Comparison of ENCODE assay signal across 17 mouse cellular contexts in genomic region chr14:46305267-46305666, GRCm38 (mm10).
A peak's percentile ranks its signal among the peaks of the same experiment; 100 is the strongest.
DNase-seq lines count a peak whose midpoint lies in the region; ATAC-seq and TF ChIP-seq lines count a peak whose summit lies in the region.
"Had no signal": no experiment of that assay in that cellular context is flagged by ENCODE, and none has a peak within 500 bp of the region (broad histone marks: within the 10 kb centered on the region; RNA-seq: fewer than 3 reads in every experiment).

No protein-coding gene starts in this region.

- no peak overlapping the region for H3K4me3 ChIP-seq in lung, embryonic 16.5 days (ENCODE audit: low read length)
- no peak overlapping the region for H3K4me3 ChIP-seq in lung, adult 2 months (replicated peaks; ENCODE audit: extremely low read depth, low read depth, low read length)
- H3K4me3 ChIP-seq: erythroblast, embryonic 14.5 days; hindbrain, embryonic 13.5 days; intestine, embryonic 15.5 days; liver, embryonic 12.5 days; midbrain, embryonic 15.5 days had no signal

- DNase-seq in frontal cortex, postnatal 36 days (ENCODE audit: low spot score in 2 of 2): peak; percentile 6 to 31
- DNase-seq in frontal cortex, postnatal 25 days (ENCODE audit: low spot score in 2 of 2): no peak
- DNase-seq in kidney, postnatal 10 days: peak; percentile 28
- DNase-seq in kidney, postnatal 36 days: no peak
- no peak for DNase-seq in lung, adult 2 months
- peak; percentile 26 for DNase-seq in brain, adult 2 months (ENCODE audit: low read depth, low spot score)
- no peak for DNase-seq in urinary bladder, postnatal 14 days (ENCODE audit: low spot score)
- DNase-seq: adrenal gland, postnatal 36 days; forebrain, postnatal 0 days; left cerebral cortex, postnatal 4 days; thymus, adult 18-20 months had no signal

- no peak overlapping the region for H3K9ac ChIP-seq in lung, embryonic 16.5 days (ENCODE audit: low read length)
- H3K9ac ChIP-seq: forebrain, postnatal 0 days; hindbrain, embryonic 13.5 days; intestine, embryonic 15.5 days; liver, embryonic 12.5 days; midbrain, embryonic 15.5 days had no signal

- H3K36me3 ChIP-seq in lung, embryonic 16.5 days (ENCODE audit: control insufficient read depth, insufficient read depth, low read length): no peaks in the 10 kb centered on the region
- H3K36me3 ChIP-seq: hindbrain, embryonic 13.5 days; intestine, embryonic 15.5 days; liver, embryonic 12.5 days; midbrain, embryonic 15.5 days had no signal

- no peak for TF ChIP-seq CTCF in lung, adult 2 months (IDR thresholded peaks at IDR 0.05; ENCODE audit: insufficient read depth, low read length)

- 48% methylated on average over 4 of the region's 4 CpGs for WGBS in lung, embryonic 16.5 days
- 45% methylated on average over 4 of the region's 4 CpGs for WGBS in lung, adult 2 months

- H3K9me3 ChIP-seq in lung, embryonic 16.5 days (ENCODE audit: control insufficient read depth, low read length): no peaks in the 10 kb centered on the region
- H3K9me3 ChIP-seq: hindbrain, embryonic 13.5 days; intestine, embryonic 15.5 days; liver, embryonic 12.5 days; midbrain, embryonic 15.5 days had no signal

- ATAC-seq in lung, embryonic 16.5 days (ENCODE audit: low read depth): peak; percentile 73; the same call in 1 of the 2 replicates
- ATAC-seq: forebrain, postnatal 0 days; intestine, embryonic 15.5 days; liver, embryonic 12.5 days; midbrain, embryonic 15.5 days had no signal

- H3K27me3 ChIP-seq in lung, embryonic 16.5 days (ENCODE audit: control insufficient read depth, insufficient read depth, low read depth, low read length): no peaks in the 10 kb centered on the region
- H3K27me3 ChIP-seq: hindbrain, embryonic 13.5 days; intestine, embryonic 15.5 days; liver, embryonic 12.5 days; midbrain, embryonic 15.5 days had no signal

- H3K4me2 ChIP-seq in lung, embryonic 16.5 days (ENCODE audit: low read depth, low read length): no peak overlapping the region
- H3K4me2 ChIP-seq: hindbrain, embryonic 13.5 days; intestine, embryonic 15.5 days; liver, embryonic 12.5 days; midbrain, embryonic 15.5 days had no signal

- no peak for TF ChIP-seq POLR2A in lung, adult 2 months (IDR thresholded peaks at IDR 0.05; ENCODE audit: borderline replicate concordance, extremely low read depth, low read depth, low read length)

- H3K4me1 ChIP-seq in lung, embryonic 16.5 days (replicated peaks; ENCODE audit: control insufficient read depth, insufficient read depth, low read length): peaks cover 10% of the 10 kb centered on the region; the same call in 1 of the 2 replicates
- no peaks in the 10 kb centered on the region for H3K4me1 ChIP-seq in lung, adult 2 months (ENCODE audit: control insufficient read depth, insufficient read depth, low read length)
- H3K4me1 ChIP-seq: hindbrain, embryonic 13.5 days; intestine, embryonic 15.5 days; liver, embryonic 12.5 days; midbrain, embryonic 15.5 days had no signal

- H3K27ac ChIP-seq in lung, embryonic 16.5 days (ENCODE audit: low read length): peak overlapping the region; percentile 10; the same call in 1 of the 2 replicates
- H3K27ac ChIP-seq: hindbrain, embryonic 13.5 days; intestine, embryonic 15.5 days; liver, embryonic 12.5 days; midbrain, embryonic 15.5 days had no signal

Comparison
In these comparisons a context has a peak if more than half of its experiments do, and no peak if none do; other contexts are left out.
1. DNase-seq: peak in frontal cortex, postnatal 36 days (2 of 2), kidney, postnatal 10 days (single experiment) and brain, adult 2 months (single experiment); none in frontal cortex, postnatal 25 days (0 of 2), kidney, postnatal 36 days (0 of 2), lung, adult 2 months (single experiment) and urinary bladder, postnatal 14 days (single experiment).